Mouse (Mus musculus): ENCODE results near the gene Cib4.

The Cib4 gene

GRCm38 (mm10) chr5:30545698-30546097, at the start of gene Cib4:
Gene Cib4 (minus strand): TSS chr5:30545836.
- WGBS, result 52% methylated on average over 2 of the region's 2 CpGs

GRCm38 (mm10) chr5:30594953-30595560, 49.4 kb upstream of the Cib4 start:
- WGBS, result 70% methylated on average over 6 of the region's 6 CpGs

- WGBS, result 43% methylated on average over 10 of the region's 10 CpGs
Observed at GRCm38 (mm10) chr5:30593811-30594504, 48.3 kb upstream of the Cib4 start.

- 45% methylated on average over 11 of the region's 11 CpGs for WGBS
Observed at GRCm38 (mm10) chr5:30593360-30593759, 47.7 kb upstream of the Cib4 start.

GRCm38 (mm10) chr5:30592279-30592980, 46.8 kb upstream of the Cib4 start:
- 83% methylated on average over 11 of the region's 11 CpGs for WGBS

- 82% methylated on average over 8 of the region's 8 CpGs for WGBS
Observed at GRCm38 (mm10) chr5:30591786-30592185, 46.1 kb upstream of the Cib4 start.

GRCm38 (mm10) chr5:30591205-30591731, 45.6 kb upstream of the Cib4 start:
- 39% methylated on average over 5 of the region's 5 CpGs for WGBS

- 80% methylated on average over 5 of the region's 5 CpGs for WGBS
Observed at GRCm38 (mm10) chr5:30590231-30590630, 44.6 kb upstream of the Cib4 start.

- WGBS, result 45% methylated on average over 3 of the region's 3 CpGs
Observed at GRCm38 (mm10) chr5:30589546-30589945, 43.9 kb upstream of the Cib4 start.

- WGBS, result 30% methylated on average over 4 of the region's 4 CpGs
Observed at GRCm38 (mm10) chr5:30589069-30589468, 43.4 kb upstream of the Cib4 start.

- under 1% methylated on average over 70 of the region's 70 CpGs for WGBS
Observed at GRCm38 (mm10) chr5:30588301-30588968, 42.8 kb upstream of the Cib4 start.

GRCm38 (mm10) chr5:30587681-30588300, 42.2 kb upstream of the Cib4 start, which contains the start of gene Kcnk3:
Gene Kcnk3 (plus strand): TSS chr5:30588170.
- 1% methylated on average over 36 of the region's 54 CpGs for WGBS

GRCm38 (mm10) chr5:30587101-30587500, 41.5 kb upstream of the Cib4 start:
- 53% methylated on average over 2 of the region's 2 CpGs for WGBS

- 86% methylated on average over 3 of the region's 3 CpGs for WGBS
Observed at GRCm38 (mm10) chr5:30586616-30587015, 41.0 kb upstream of the Cib4 start.

- WGBS, result 78% methylated on average over 5 of the region's 5 CpGs
Observed at GRCm38 (mm10) chr5:30582017-30582416, 36.4 kb upstream of the Cib4 start.

- WGBS, result 73% methylated on average over 6 of the region's 6 CpGs
Observed at GRCm38 (mm10) chr5:30580725-30581124, 35.1 kb upstream of the Cib4 start.

- WGBS, result 55% methylated on average over 6 of the region's 6 CpGs
Observed at GRCm38 (mm10) chr5:30578445-30579080, 32.9 kb upstream of the Cib4 start.

GRCm38 (mm10) chr5:30577654-30578310, 32.1 kb upstream of the Cib4 start:
- 34% methylated on average over 12 of the region's 12 CpGs for WGBS

GRCm38 (mm10) chr5:30577251-30577650, 31.6 kb upstream of the Cib4 start:
- 81% methylated on average over 9 of the region's 9 CpGs for WGBS

- 78% methylated on average over 7 of the region's 7 CpGs for WGBS
Observed at GRCm38 (mm10) chr5:30576233-30576632, 30.6 kb upstream of the Cib4 start.

Measured in cerebral cortex, adult 2 months (tissue).